Mouse (Mus musculus): ENCODE measurements around the gene Plpp6.
"Not testable (repeated sequence)": the region's sequence is repeated elsewhere in the genome, so short reads cannot be mapped to it uniquely, and the experiment has no call there.

Plpp6 gene

DNA sequence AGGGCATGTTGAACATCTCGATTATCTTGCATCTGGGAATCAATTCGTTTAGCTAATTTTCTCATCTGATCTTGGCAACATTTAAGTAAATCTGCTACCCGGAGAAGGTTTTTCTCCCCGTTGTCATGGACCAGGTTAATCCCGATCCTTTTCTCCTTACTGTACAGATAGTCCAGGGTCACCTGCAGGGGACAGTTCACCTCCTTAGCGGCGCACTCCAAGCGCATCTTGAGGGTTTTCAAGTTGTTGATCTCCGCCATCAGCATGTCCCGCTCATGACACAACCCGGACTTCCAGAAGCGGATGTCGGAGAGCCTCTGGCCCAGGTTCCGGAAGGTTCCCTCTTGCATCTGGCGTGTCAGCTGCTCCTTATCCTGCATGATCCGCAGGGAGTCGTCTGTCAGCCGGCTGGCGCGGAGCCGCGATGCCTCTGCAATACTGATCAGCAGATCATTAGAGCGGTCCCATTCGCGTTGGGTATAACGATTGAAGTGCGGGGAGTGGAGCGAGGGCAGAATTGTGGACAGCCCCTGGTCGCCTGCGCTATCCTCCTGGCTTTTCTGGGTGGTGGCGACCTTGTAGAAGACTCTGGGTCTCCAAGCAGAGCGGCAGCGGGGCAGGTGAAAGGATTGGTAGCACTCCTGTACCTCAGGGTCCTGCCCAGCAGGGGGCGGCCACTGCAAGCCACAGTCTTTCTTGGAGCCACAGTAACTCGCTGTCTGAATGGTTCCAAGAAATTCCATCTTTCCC, 11.3 kb downstream of the Plpp6 start:
- DNase-seq (ENCODE audit: extremely low read depth, insufficient read length, low spot score), result peak; percentile 39

DNA sequence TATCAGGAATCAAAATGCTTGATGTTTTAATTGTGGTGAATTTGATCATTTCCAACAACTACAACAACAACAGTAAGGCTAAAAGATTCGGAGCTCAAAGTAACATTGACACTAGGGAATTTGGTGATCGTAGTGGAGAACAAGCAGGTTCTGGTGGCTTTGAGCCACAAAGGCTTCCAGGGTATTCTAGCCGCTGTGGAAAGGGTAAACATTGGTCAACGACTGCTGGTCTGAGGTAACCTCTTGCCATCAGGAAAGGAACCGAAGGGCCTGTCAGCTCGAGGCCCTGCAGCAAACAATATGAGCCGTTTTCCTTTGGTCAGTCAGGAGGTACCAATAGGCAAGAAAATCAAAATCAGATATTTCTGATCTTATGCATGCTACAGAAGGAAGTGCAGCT, 18.9 kb downstream of the Plpp6 start:
- DNase-seq (ENCODE audit: extremely low read depth, insufficient read length, low spot score), result no peak

DNA sequence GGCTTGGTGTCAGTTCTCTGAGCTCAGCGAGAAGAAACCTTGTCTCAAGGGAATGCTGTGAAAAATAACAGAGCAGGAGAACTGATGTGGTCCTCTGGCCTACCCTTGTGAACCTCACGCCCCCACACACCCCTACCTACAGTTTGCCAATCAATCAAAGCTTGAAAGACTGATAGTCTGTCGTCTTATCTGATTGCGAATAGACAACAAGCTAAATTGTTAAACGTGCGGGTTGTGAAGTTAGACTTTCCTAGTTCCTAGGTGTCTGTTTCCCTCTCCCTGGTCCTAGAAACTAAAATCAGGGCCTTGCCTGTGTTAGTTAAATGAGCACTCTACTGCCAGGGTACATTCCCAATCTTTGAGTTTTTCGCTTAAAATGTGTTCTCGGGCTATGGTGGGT, 25.8 kb downstream of the Plpp6 start:
- DNase-seq (ENCODE audit: extremely low read depth, insufficient read length, low spot score), result no peak

DNA sequence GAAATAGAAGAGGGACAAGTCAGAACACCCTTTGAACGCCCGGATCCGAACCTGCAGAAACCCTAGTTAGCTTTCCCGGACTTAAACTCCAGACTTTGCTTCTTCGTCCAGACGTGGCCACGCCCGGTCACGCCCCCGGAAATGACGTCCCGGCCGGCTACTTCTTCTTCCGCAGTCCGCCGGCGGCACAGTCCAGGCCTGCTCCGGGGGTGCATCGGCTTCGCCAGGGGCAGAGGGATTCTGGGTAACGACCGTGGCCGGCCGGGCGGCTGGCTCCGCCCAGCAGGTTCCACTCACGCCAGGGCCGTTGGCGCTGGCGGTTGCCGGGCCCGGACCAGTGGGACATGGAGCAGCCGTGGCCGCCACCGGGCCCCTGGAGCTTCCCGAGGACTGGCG, 26.4 kb downstream of the Plpp6 start, which contains the start of gene Cdc37l1:
Cdc37l1 (plus strand) TSS at position 159 of the 396 bp plus-strand sequence.
- peak; percentile 99 for DNase-seq (ENCODE audit: extremely low read depth, insufficient read length, low spot score)

DNA sequence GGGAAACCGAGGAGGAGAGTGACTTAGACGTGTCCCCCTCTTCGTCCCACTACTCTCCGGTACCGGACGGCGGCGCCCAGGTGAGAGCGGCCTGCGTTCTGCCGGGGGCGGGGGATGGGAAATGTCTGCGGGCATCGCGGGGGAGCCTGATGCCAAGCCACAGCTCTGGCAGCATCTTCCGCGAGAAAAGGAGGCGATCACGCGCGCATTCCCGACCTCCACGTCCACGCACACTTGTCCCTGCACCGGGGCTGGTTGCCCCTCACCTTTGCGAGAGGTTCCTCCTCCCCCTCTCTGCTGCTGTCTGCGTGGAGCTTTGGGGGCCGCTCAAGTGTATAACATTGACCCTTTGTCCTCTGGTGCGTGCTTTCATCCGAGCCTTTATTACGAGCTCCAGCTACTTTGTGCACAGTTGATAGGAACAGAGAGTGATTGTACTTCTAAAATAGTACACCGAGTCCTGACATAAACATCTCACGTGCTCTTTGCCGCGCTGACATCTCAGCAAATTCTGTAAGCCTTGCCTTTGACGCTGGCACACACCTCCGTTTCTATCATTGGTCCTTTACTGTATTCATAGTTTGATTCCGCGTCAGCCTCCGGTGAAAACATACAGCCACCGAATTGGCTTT, 27.0 kb downstream of the Plpp6 start:
- no peak for DNase-seq (ENCODE audit: extremely low read depth, insufficient read length, low spot score)

DNA sequence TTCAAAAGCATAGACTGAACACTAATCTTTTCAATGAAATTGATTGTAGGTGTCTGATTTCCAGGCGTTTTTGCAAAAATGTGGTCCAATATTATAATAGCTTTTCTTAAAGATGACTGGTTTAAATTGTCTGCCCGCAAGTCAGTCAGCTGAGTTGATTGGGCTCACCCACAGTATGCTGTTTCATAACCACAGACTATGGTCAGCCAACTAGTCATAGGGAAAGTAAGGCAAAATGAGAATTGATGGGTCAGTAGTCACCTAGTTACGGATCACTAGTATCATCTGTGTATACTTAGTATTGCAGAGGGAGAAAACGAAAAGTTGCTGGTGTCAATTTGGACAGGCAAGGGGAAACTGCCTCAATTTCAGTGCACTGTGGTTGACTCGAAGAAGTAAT, 27.6 kb downstream of the Plpp6 start:
- no peak for DNase-seq (ENCODE audit: extremely low read depth, insufficient read length, low spot score)

DNA sequence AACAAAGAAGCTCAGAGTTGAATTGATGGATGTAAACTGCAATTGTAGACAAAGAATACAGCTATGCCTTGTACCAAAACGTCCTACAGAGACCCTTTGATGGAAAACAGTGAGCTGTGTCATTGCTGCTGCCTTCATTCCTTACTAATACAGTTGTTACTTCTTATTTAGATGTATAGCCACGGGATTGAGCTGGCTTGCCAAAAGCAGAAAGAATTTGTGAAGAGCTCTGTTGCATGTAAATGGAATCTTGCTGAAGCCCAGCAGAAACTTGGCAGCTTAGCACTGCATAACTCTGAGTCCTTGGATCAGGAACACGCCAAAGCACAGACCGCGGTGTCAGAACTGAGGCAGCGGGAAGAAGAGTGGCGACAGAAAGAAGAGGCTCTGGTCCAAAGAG, 31.1 kb downstream of the Plpp6 start:
- no peak for DNase-seq (ENCODE audit: extremely low read depth, insufficient read length, low spot score)

DNA sequence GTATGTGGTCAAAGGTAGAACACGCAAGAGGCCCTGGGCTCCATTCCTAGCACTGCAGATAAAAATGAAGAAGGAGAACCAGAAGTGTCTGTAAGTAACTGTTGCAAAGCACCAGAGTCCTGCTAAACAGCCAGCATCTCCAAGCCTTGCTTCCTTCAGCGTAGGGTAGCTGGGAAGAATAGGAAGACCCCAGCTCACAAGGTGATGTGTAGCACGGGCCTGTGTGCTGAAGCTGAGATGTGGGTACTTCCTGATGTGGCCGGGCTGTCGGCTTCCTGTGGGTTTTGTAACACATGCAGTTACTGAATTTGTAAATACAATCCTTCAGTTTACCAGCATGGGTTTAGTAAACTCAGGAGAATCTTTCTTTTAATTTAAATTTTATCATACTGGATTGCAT, 31.6 kb downstream of the Plpp6 start:
- DNase-seq (ENCODE audit: extremely low read depth, insufficient read length, low spot score), result no peak

DNA sequence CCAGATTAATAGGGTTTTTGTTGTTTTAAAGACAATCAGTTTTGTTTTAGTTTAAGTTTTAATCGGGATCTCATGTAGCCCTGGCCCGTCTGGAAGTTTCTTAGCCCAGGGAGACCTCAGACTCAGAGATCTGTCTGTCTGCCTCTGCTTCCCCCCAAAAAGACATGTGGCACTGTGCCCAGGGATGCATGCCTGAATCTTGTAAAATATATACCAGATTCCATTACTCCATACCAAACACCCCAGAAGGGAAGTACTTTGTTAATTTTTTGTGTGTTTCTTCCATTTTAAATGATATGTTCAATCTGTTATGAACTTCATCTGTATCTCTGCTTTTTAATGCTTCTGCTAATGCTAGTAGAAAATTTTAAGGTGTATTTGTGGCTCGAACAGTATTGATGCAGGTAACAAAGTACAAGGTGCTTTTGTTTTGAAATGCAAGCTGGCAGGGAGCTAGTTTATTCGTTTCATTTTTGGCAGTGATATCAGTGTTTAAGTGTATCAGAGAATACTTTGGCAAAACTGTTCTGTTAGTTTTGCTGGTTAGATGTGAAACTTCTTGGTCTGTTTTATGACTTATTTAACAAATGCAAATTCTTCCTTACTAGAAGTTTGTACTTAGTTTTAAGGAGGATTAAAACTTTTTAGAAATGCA, 34.4 kb downstream of the Plpp6 start:
- no peak for DNase-seq (ENCODE audit: extremely low read depth, insufficient read length, low spot score)

DNA sequence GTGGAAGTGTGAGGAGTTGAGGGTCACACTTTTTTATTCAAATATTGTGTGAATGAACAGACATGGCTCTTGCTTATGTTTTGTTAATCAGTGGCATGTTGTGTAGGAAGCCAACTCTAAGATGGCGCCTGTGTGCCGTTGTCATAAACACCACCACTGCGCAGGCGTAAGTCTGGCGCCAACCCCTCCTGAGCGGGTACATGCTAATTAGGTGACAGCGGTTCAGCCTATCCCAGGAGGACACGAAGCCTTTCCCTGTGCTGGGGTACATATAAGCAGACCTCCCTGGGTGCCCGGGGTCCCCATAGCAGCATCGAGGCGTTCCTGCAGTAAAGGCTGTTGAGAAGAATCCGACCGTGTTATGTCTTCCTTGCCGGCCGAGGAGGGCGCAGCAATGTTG, 36.6 kb downstream of the Plpp6 start:
- DNase-seq (ENCODE audit: extremely low read depth, insufficient read length, low spot score), result not testable (repeated sequence)

DNA sequence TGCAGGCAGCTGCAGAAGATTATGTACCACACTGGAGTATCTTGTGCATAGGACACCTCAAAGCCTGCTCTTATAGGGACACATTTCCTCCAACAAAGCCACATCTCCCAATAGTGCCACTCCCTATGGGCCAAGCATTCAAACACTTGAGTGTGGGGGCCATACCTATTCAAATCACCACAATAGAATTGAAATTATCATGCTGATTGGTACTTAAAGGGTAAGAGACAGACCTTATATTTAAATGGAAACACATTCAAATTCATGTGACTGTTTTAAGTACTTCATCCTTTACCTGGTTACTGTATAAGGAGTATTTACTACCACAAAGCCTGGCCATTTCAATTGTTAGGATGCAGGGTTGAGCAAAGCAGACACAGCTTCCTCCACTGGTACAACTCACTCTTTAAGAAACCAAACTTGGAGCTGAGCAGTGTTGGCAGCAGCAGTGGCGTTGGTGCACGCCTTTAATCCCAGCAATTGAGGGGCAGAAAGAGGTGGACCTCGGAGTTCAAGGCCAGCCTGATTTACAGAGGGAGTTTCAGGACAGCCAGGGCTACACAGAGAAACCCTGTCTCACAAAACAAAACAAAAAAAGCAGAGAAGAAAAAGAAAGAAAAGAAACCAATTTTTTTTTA, 44.4 kb downstream of the Plpp6 start:
- DNase-seq (ENCODE audit: extremely low read depth, insufficient read length, low spot score), result no peak

DNA sequence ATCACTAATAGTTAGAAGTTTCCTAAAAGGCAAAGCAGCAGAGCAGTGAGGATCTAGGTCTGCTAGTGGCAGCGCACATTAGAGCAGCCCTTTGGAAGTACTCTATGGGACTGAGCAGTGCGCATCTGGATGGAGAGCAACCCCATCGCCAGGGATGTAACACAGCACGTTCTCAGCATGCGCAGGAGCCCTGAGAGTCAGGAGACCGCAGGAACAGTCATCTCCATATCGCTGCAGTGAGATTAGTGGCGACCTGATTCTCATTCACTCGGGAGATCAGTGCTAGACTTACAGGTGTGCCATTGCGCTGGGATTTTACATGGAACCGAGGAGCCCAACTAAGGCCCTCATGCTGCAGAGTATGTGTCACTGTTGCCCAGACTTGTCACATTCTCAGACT, 45.3 kb downstream of the Plpp6 start:
- no peak for DNase-seq (ENCODE audit: extremely low read depth, insufficient read length, low spot score)

DNA sequence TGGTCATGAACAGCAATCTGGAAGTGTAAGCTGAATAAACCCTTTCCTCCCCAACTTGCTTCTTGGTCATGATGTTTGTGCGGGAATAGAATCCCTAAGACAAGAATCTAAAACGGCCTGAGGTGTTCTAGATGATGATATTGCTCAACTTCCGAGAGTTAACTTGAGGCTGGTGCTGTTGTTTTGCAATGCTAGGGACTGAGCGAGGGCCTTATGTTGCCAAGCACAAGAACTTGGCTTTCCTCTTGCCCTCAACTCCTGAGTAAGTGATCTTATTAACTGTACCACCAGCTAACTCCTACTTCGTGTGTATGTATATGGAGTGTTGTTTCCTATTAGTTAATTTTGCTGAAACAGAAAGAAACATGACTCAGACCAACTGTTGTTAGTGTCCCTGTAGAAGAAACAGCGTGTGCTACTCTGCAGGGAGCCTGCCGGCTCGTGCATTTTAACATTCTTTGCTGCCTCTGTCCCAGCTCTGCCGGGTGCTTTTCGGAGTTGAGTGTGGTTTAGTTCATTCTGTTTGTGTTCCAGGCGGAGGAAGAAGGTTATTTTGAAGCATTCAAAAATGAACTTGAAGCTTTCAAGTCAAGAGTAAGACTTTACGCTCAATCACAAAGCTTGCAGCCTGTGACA, 47.7 kb downstream of the Plpp6 start:
- DNase-seq (ENCODE audit: extremely low read depth, insufficient read length, low spot score), result no peak

DNA sequence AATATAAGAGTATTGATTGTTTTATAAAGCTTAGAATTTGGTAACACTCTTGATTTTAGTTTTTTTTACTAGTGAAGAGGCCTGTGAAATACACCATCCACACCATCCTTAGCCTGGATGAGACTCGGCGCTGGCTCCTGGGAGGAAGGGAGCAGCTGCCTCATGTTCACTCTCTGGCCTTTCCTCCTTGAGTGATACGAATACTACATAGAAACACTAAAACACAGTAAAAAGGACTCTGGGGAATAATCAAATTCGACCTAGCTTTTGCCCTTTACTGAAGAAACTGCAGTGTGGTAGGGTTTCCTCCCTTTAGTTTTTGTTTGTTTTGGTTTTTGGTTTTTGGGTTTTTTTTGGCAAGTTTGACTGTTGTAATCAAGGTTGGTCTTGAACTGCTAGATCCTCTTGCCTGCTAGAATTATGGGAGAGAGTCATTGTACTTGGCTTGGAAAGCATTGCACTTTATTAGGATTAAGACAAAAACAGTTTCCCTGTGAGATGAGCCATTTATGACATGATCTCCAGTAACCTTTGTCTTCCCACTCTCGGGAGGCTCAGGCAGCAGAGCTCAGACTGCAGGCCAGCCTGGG, 50.8 kb downstream of the Plpp6 start:
- no peak for DNase-seq (ENCODE audit: extremely low read depth, insufficient read length, low spot score)

DNA sequence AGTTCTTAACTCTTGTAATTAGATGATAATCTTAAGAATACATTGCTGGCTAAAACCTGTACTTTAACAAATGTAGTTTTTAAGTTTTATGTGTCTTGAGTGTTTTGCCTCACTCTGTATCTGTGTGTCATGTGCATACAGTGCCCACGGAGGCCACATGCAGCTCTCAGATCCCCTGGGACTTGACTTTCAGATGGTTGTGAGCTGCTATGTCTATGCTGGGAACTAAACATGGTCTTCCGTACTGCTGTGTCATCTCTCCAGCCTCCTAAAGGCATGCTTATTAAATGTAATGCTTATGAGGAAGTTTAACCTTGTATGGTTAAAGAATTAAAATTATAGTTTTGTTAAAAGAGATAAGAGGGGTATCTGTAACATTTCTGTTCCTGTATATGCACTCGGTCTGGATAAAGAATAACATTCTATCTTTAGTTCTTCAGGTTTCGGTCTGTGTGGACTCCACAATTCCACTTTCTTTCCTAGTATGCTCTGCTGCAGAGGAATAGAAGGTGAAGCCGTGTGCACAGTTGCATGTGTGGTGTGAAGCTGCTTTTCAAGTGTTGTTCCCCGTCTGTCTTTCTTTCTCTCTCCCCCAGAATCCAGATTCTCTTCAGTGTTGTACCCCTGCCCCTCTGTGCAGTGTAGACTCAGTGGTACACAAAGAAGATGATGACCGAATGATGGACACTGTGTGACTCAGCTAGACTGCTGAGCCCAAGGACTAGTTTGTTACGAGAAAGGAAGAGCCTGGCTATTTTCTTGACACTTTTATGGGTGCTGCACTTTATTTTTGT, 51.9 kb downstream of the Plpp6 start:
- no peak for DNase-seq (ENCODE audit: extremely low read depth, insufficient read length, low spot score)

DNA sequence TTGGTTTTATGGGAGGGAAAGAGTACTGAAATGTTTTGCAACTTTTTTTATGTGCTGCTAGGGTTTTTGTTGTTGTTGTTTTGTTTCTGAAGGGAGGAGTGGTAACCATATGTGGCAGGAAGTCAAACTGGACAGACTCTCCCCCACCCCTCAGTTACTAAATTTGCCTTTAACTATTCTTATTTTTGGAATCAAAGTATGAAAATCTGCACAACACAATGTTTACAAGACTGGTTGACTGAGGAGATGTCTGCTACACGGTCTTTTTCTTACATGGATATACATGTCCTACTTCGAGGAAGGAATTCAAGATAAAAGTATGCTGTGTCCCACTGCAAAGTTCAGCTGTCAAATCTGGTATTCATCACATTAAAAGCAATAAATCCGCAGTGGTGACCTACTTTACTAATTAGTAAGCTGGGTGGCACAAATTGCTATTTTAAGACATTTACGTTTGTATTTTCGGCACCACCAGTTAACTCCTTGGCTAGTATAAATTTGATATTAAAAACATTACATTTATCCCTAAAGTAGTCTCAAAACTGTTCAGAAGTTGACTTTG, 52.5 kb downstream of the Plpp6 start:
- no peak for DNase-seq (ENCODE audit: extremely low read depth, insufficient read length, low spot score)

Data from 3134 (cell line).